Mouse (Mus musculus) ES-Bruce4 (cell line): Measurements from ENCODE around the gene Sorl1.

Experiments
- CTCF ChIP-seq: IDR thresholded peaks from one replicate; pipeline ENCODE4 v1.8.1; 2011; ENCODE audit warnings: low read depth, low read length
- EP300 ChIP-seq: IDR thresholded peaks from 2 replicates; pipeline ENCODE4 v1.6.1; 2011; ENCODE audit warnings: low read depth, low read length; ENCODE audit not compliant: insufficient read depth
- POLR2A ChIP-seq: IDR thresholded peaks from one replicate; pipeline ENCODE4 v1.8.1; 2011; ENCODE audit warnings: low read length; ENCODE audit not compliant: insufficient read depth

DNA sequence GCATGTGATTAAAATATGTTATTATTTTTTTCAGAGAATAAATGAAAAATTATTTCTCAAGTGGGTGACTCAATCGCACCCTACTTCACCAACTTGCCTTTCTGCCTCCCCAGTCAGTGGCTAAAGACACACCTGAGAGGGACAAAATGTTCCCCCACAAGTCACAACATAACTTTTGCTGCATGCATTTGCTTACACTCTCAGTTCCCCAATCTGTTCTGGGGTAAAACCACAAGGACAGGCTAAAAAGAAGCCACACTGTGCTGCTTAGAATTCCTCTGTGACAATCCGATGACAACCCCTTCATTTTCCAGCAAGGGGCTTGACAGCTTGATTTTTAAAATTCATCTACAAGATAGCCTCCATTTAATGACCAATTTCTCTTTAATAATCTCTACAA, 22.4 kb upstream of the Sorl1 start:
- TF ChIP-seq EP300 (no peak), POLR2A (no peak), CTCF (no peak)
